Mouse (Mus musculus) cerebellum, postnatal 4 days (tissue): Measurements from ENCODE around the gene Cyb5rl.

Source experiments
- DNase-seq, 2 experiments: peaks; one replicate each; pipeline ENCODE4 v3.0.0; 2022; ENCODE audit warnings: low spot score in 2 of 2, mixed read lengths in 1 of 2

Gene Cyb5rl

GRCm38 (mm10) chr4:107066252-107067124 lies at the start of gene Cyb5rl, which contains the start of gene Mrpl37:
TSS of gene Cyb5rl (plus strand) at chr4:107066988.
TSS of gene Mrpl37 (minus strand) at chr4:107066868.
- peak; percentile 87 to 96 for DNase-seq

- no peak for DNase-seq
Observed at GRCm38 (mm10) chr4:107017257-107017656, 49.5 kb upstream of the Cyb5rl start.

GRCm38 (mm10) chr4:107018521-107018920 lies 48.3 kb upstream of the Cyb5rl start:
- DNase-seq: no peak

- peak in 1 of 2 experiments; percentile 28 for DNase-seq
Observed at GRCm38 (mm10) chr4:107019027-107019426, 47.8 kb upstream of the Cyb5rl start.

GRCm38 (mm10) chr4:107020287-107021000 lies 46.3 kb upstream of the Cyb5rl start:
- no peak for DNase-seq

- no peak for DNase-seq
Observed at GRCm38 (mm10) chr4:107021464-107021863, 45.3 kb upstream of the Cyb5rl start.

GRCm38 (mm10) chr4:107024899-107025298 lies 41.9 kb upstream of the Cyb5rl start:
- DNase-seq: no peak

GRCm38 (mm10) chr4:107025369-107025768 lies 41.4 kb upstream of the Cyb5rl start:
- no peak for DNase-seq

- DNase-seq: no peak
Observed at GRCm38 (mm10) chr4:107026451-107026850, 40.3 kb upstream of the Cyb5rl start.

- no peak for DNase-seq
Observed at GRCm38 (mm10) chr4:107035689-107036088, 31.1 kb upstream of the Cyb5rl start.

GRCm38 (mm10) chr4:107036985-107037384 lies 29.8 kb upstream of the Cyb5rl start:
- DNase-seq: no peak

- DNase-seq: no peak
Observed at GRCm38 (mm10) chr4:107038303-107038702, 28.5 kb upstream of the Cyb5rl start.

- DNase-seq: no peak
Observed at GRCm38 (mm10) chr4:107039270-107039669, 27.5 kb upstream of the Cyb5rl start.

- no peak for DNase-seq
Observed at GRCm38 (mm10) chr4:107042304-107042703, 24.5 kb upstream of the Cyb5rl start.

GRCm38 (mm10) chr4:107045188-107045587 lies 21.6 kb upstream of the Cyb5rl start:
- no peak for DNase-seq

GRCm38 (mm10) chr4:107047806-107048205 lies 19.0 kb upstream of the Cyb5rl start:
- no peak for DNase-seq

GRCm38 (mm10) chr4:107048568-107049162 lies 18.1 kb upstream of the Cyb5rl start:
- peak; percentile 47 to 83 for DNase-seq

GRCm38 (mm10) chr4:107051889-107052288 lies 14.9 kb upstream of the Cyb5rl start:
- DNase-seq: no peak

GRCm38 (mm10) chr4:107052962-107053553 lies 13.7 kb upstream of the Cyb5rl start:
- DNase-seq: no peak

GRCm38 (mm10) chr4:107056088-107056487 lies 10.7 kb upstream of the Cyb5rl start:
- DNase-seq: no peak

- no peak for DNase-seq
Observed at GRCm38 (mm10) chr4:107058346-107058745, 8.4 kb upstream of the Cyb5rl start.

- DNase-seq: no peak
Observed at GRCm38 (mm10) chr4:107058781-107059180, 8.0 kb upstream of the Cyb5rl start.
